Mouse (Mus musculus) left cerebral cortex, postnatal 4 days (tissue): ENCODE measurements around the gene Rpl10a. TPM values are rescaled to one million over a fixed set of nuclear protein-coding genes. Genes with fewer than 3 reads are reported as not detected.
"Not testable (repeated sequence)": the region's sequence is repeated elsewhere in the genome, so short reads cannot be mapped to it uniquely, and the experiment has no call there.

Experiments used
- DNase-seq: peaks from one replicate; pipeline ENCODE4 v3.0.0-alpha.2; 2022
- intact Hi-C: fragments of 180-260 bp; cut with DNase I; formaldehyde crosslinking; loops from one replicate; pipeline ENCODE4 v1.15.1; 2025
- total RNA-seq, 2 experiments: library from RNA; stranded (reverse); gene quantifications; 2 replicates each; pipeline ENCODE4 v1.2.3; 2021

Gene Rpl10a
- total RNA-seq, 2 experiments from 2014 or later: 646 to 664 TPM

GRCm38 (mm10) chr17:28330590-28330989 is 2.3 kb downstream of the Rpl10a start:
- DNase-seq, intact Hi-C loops: not testable (repeated sequence)

GRCm38 (mm10) chr17:28331241-28332112 is 3.2 kb downstream of the Rpl10a start:
- DNase-seq: no peak
- intact Hi-C loops: no loop called here

- intact Hi-C loops: no loop called here
- no peak for DNase-seq
These were observed 4.0 kb downstream of the Rpl10a start for GRCm38 (mm10) chr17:28332113-28332914.

- DNase-seq: no peak
- intact Hi-C loops: no loop called here
These were observed 4.8 kb downstream of the Rpl10a start for GRCm38 (mm10) chr17:28332915-28333546.

- intact Hi-C loops: no loop called here
- no peak for DNase-seq
These were observed 7.0 kb downstream of the Rpl10a start for GRCm38 (mm10) chr17:28335267-28335666.

- no peak for DNase-seq
- intact Hi-C loops: no loop called here
These were observed 9.3 kb downstream of the Rpl10a start for GRCm38 (mm10) chr17:28337547-28337946.

GRCm38 (mm10) chr17:28340578-28340977 is 12.3 kb downstream of the Rpl10a start:
- intact Hi-C loops: no loop called here
- DNase-seq: no peak

GRCm38 (mm10) chr17:28341091-28341490 is 12.8 kb downstream of the Rpl10a start:
- peak; percentile 93 for DNase-seq
- intact Hi-C loops: no loop called here

- no peak for DNase-seq
- intact Hi-C loops: no loop called here
These were observed 15.9 kb downstream of the Rpl10a start for GRCm38 (mm10) chr17:28344050-28344607.

GRCm38 (mm10) chr17:28344670-28345069 is 16.4 kb downstream of the Rpl10a start:
- no peak for DNase-seq
- intact Hi-C loops: no loop called here

GRCm38 (mm10) chr17:28345271-28345721 is 17.0 kb downstream of the Rpl10a start:
- DNase-seq: peak; percentile 50
- intact Hi-C loops: no loop called here

GRCm38 (mm10) chr17:28345882-28346281 is 17.6 kb downstream of the Rpl10a start:
- DNase-seq: no peak
- intact Hi-C loops: no loop called here

- no peak for DNase-seq
- intact Hi-C loops: no loop called here
These were observed 19.1 kb downstream of the Rpl10a start for GRCm38 (mm10) chr17:28347327-28347726.

GRCm38 (mm10) chr17:28348211-28348610 is 19.9 kb downstream of the Rpl10a start:
- no peak for DNase-seq
- intact Hi-C loops: no loop called here

GRCm38 (mm10) chr17:28349264-28349880 is 21.1 kb downstream of the Rpl10a start:
- no peak for DNase-seq
- intact Hi-C loops: no loop called here

GRCm38 (mm10) chr17:28349901-28350465 is 21.7 kb downstream of the Rpl10a start:
- no peak for DNase-seq

GRCm38 (mm10) chr17:28350466-28351352 is 22.4 kb downstream of the Rpl10a start, which contains the start of gene Tead3:
TSS of gene Tead3 (minus strand) at chr17:28350817.
- intact Hi-C loops: no loop called here
- DNase-seq: peak; percentile 79

More at GRCm38 (mm10) chr17:28349901-28350465, 21.7 kb downstream of the Rpl10a start:
- intact Hi-C loops: no loop called here

GRCm38 (mm10) chr17:28351353-28351890 is 23.2 kb downstream of the Rpl10a start:
- DNase-seq: no peak
- intact Hi-C loops: no loop called here

GRCm38 (mm10) chr17:28352018-28352417 is 23.7 kb downstream of the Rpl10a start:
- no peak for DNase-seq
- intact Hi-C loops: no loop called here
